Mouse (Mus musculus) spleen, adult 18-20 months (tissue): ENCODE measurements around the gene Gorasp2.

Experiments
- DNase-seq, 2 experiments: peaks; one replicate each; pipeline ENCODE4 v3.0.0; 2022; ENCODE audit warnings: mixed read lengths in 2 of 2

Gene Gorasp2

GRCm38 (mm10) chr2:70660887-70661714, at the start of gene Gorasp2:
TSS of gene Gorasp2 (plus strand) at chr2:70661576.
- peak; percentile 94 to 97 for DNase-seq

GRCm38 (mm10) chr2:70614745-70615351, 46.5 kb upstream of the Gorasp2 start:
- DNase-seq: peak; percentile 61 to 75

- DNase-seq: no peak
Measured at GRCm38 (mm10) chr2:70616076-70616475, 45.3 kb upstream of the Gorasp2 start.

GRCm38 (mm10) chr2:70616617-70617016, 44.8 kb upstream of the Gorasp2 start:
- DNase-seq: no peak

GRCm38 (mm10) chr2:70619232-70619835, 42.0 kb upstream of the Gorasp2 start:
- DNase-seq: no peak

GRCm38 (mm10) chr2:70620225-70620624, 41.2 kb upstream of the Gorasp2 start:
- peak; percentile 50 to 73 for DNase-seq

GRCm38 (mm10) chr2:70622244-70622643, 39.1 kb upstream of the Gorasp2 start:
- no peak for DNase-seq

- no peak for DNase-seq
Measured at GRCm38 (mm10) chr2:70625761-70626160, 35.6 kb upstream of the Gorasp2 start.

- peak in 1 of 2 experiments; percentile 24 for DNase-seq
Measured at GRCm38 (mm10) chr2:70628397-70628796, 33.0 kb upstream of the Gorasp2 start.

GRCm38 (mm10) chr2:70629339-70629761, 32.0 kb upstream of the Gorasp2 start:
- peak in 1 of 2 experiments; percentile 32 for DNase-seq

- peak; percentile 53 for DNase-seq
Measured at GRCm38 (mm10) chr2:70629921-70630320, 31.5 kb upstream of the Gorasp2 start.

GRCm38 (mm10) chr2:70631321-70631720, 30.1 kb upstream of the Gorasp2 start:
- no peak for DNase-seq

- DNase-seq: no peak
Measured at GRCm38 (mm10) chr2:70632412-70632811, 29.0 kb upstream of the Gorasp2 start.

GRCm38 (mm10) chr2:70634028-70634690, 27.2 kb upstream of the Gorasp2 start:
- DNase-seq: no peak

- DNase-seq: no peak
Measured at GRCm38 (mm10) chr2:70640968-70641367, 20.4 kb upstream of the Gorasp2 start.

- DNase-seq: no peak
Measured at GRCm38 (mm10) chr2:70642971-70643565, 18.3 kb upstream of the Gorasp2 start.

GRCm38 (mm10) chr2:70645266-70645780, 16.1 kb upstream of the Gorasp2 start:
- no peak for DNase-seq

- no peak for DNase-seq
Measured at GRCm38 (mm10) chr2:70647681-70648080, 13.7 kb upstream of the Gorasp2 start.

GRCm38 (mm10) chr2:70648271-70648670, 13.1 kb upstream of the Gorasp2 start:
- DNase-seq: no peak

- DNase-seq: no peak
Measured at GRCm38 (mm10) chr2:70649471-70649870, 11.9 kb upstream of the Gorasp2 start.

GRCm38 (mm10) chr2:70651820-70652219, 9.6 kb upstream of the Gorasp2 start:
- DNase-seq: no peak

GRCm38 (mm10) chr2:70657083-70657482, 4.3 kb upstream of the Gorasp2 start:
- no peak for DNase-seq
